Mouse (Mus musculus) ES-Bruce4 (cell line): Measurements from ENCODE around the gene Arid5b.

ENCODE experiments used
- CTCF ChIP-seq: IDR thresholded peaks from one replicate; pipeline ENCODE4 v1.8.1; 2011; ENCODE audit warnings: low read depth, low read length
- POLR2A ChIP-seq: IDR thresholded peaks from one replicate; pipeline ENCODE4 v1.8.1; 2011; ENCODE audit warnings: low read length; ENCODE audit not compliant: insufficient read depth

GRCm38 (mm10) chr10:68110607-68111006, 167.9 kb downstream of the Arid5b start:
- TF ChIP-seq CTCF (no peak), POLR2A (no peak)
